Mouse (Mus musculus) urinary bladder, adult 2 months (tissue): ENCODE measurements at regions not wholly inside any gene's neighbourhood (a gene's known extent, or its start where the extent isn't known, plus 50 kb on each side); places are given as distances from the start of the nearest gene placed in this dataset.

ENCODE experiments used
- DNase-seq: peaks from one replicate; pipeline ENCODE4 v3.0.0; 2022; ENCODE audit warnings: low spot score

DNA sequence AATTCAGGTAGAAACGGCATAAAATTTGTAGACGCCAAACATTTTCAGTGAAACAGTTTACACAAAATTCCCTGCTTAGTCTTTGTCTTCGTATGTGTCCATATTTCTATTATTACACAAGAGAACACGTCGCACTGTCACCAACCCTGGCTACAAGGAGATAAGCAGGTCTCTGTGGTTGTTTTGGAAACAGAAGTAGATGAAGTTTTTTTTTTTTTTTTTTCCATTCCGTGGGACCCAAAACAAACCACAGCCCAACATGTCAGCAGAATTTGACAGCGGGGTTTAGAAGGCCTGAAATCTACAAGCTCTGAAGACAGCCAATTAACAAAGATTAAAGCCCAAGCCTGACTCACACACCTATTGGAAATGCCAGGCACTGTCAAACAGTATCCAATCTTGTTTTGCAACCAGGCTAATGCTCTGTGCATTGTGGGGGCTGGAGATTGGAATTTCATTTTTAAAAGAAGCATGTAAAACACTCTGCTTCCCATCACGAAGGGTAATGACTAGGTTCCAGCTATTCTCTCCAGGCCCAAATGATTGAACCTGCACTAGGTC lies 428.5 kb upstream of the Btbd3 start:
- no peak for DNase-seq

- DNase-seq = no peak
Observed at GRCm38 (mm10) chr2:137821344-137821916, 434.9 kb upstream of the Btbd3 start.

GRCm38 (mm10) chr2:137814945-137815344 lies 441.4 kb upstream of the Btbd3 start:
- no peak for DNase-seq

- DNase-seq = no peak
Observed at GRCm38 (mm10) chr2:137808401-137809230, 447.7 kb upstream of the Btbd3 start.

- DNase-seq = no peak
Observed at GRCm38 (mm10) chr2:137807594-137808295, 448.6 kb upstream of the Btbd3 start.

DNA sequence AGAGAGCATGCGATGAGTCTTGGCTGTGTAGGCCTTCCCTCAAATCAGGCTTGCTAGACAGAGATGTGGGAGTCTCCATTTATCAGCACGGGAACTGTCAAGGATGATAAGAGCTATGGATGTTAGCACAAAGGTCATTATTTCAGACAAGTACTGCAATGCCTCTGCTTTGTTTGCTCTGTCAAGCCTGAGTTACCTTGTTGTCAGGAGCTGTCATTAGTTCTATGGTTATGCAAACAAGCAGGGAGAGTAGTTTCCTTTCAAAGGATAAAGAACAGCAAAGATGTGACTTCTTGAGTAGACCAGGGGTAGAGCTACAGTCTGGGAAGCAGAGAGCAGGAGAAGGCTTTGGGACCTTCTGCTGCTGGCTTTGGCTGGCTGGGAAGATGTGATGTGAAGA lies 461.5 kb upstream of the Btbd3 start:
- no peak for DNase-seq

DNA sequence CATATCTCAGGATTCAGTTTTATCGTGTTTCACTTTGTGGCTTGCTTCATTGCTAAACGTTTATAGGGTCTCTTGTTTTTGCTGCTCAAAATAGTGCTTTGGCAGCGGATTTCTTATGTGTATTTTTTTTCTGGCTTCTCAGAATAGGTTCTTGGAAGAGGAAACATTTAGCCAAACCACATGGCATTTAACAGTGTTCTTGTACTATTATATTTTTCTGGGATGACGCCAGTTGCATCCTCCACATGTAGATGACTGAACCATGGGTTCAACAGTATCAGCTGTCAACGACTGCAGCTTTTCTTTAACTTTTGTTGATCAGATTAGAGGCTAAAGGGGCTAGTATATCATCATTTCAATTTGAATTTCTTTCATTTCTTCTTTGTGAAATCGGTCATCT lies 472.3 kb upstream of the Btbd3 start:
- no peak for DNase-seq

- DNase-seq = no peak
Observed at GRCm38 (mm10) chr2:137777430-137777829, 478.9 kb upstream of the Btbd3 start.

DNA sequence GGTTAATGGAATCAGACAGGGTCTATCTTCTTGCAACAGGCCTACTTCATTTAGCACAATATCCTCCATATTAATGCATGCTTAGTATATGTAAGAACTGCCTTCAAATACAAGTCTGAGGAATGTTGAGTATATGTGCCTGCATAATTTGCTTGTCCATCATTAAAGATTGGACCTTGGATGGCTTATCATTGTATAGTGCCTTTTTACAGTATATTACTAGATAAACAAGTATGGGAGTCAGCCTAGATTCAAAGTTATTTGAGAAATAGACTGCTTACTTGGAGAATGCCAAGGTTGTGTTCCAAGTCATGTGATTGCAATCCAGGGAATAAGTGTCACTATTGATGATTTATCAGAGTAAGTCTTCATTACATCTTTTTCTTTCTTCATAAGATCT lies 491.6 kb upstream of the Btbd3 start:
- DNase-seq = no peak

- DNase-seq = no peak
Observed at GRCm38 (mm10) chr2:137759455-137759854, 496.9 kb upstream of the Btbd3 start.

- no peak for DNase-seq
Observed at GRCm38 (mm10) chr2:137758389-137758788, 498.0 kb upstream of the Btbd3 start.

DNA sequence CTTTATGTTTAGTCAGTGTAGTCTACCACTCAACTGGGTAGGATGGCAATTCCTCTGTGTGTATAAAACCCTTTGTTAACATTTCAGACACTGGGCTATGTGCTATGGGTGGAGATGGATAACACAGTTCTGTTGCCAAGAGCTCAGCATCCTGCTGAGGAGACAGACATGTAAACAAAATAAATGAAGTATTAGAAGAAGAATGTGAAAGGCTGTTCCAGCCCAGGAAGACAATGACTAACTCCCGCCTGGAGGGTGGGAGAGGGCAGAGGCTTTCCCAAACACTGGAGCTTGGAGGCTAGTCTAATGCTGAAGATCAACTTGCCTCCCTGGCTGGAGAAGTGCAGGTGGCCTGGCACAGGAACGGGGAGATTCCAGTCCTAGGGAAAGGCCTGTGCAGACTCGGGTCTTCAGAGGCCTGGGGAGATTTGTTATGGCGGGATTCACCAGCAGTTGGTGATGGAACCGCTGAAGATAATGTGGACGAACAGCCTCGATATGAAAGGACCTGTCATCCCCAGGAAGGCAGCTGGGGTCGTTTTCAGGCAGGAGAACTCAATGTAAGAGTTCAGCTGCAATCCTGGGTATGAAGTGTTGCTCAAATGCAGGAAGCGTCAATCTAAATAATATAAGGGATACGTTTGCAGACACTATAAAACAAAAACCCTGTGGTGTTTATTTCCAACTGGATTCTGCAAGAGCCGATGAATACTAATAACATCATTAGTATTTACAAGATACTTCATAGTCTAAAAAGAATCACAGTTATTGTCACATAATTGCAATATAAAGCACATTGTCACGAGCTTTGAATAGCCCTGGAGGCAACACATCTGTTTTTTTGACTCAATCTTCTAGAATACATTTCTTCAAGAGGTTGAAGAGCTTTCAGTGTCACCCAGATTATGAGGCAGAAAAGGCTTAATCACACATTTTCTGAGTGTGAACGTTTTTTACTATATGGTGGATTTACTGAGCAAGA lies 498.8 kb upstream of the Btbd3 start:
- DNase-seq = no peak

DNA sequence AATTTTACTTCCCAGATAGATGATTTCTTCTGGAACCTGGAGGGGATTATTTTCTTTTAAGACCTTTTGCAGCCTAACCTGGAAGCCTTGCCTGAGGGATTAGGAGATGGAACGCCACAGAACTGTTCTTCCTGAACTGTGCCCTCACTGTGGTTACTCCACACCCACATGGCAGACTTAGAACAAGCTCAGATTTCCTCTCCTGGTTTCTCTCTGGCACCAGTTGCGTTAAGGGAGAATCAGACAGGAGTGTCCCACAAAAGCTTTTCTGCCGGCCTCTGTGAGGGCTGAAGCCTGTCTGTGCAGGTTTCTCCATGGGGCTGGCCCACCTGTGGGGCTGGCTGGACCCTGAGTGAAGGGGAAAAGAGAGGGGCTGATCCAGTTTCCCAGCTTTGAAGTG lies 500.1 kb upstream of the Btbd3 start:
- no peak for DNase-seq

- no peak for DNase-seq
Observed at GRCm38 (mm10) chr2:137754481-137754880, 501.9 kb upstream of the Btbd3 start.

DNA sequence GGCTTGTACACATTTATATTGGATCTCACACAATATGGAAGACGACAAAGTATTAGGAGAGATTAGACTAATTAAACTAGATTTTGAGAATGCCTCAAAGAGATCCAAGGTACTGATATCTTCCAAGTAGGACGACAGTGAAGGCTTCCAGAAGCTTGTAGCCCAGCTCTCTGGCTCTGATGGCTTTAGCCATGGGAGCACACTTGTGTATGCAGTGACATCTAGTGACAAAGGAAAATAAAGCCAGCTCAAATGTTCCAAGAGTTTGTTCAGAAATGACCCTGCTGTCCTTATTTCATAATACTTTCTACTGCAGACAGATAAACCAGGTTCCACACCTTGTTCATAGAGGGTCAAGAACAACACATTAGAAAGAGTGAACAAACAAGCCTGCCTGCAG lies 524.0 kb upstream of the Btbd3 start:
- no peak for DNase-seq

GRCm38 (mm10) chr2:137730472-137730931 lies 525.9 kb upstream of the Btbd3 start:
- no peak for DNase-seq

- DNase-seq = no peak
Observed at GRCm38 (mm10) chr2:137729871-137730270, 526.5 kb upstream of the Btbd3 start.

GRCm38 (mm10) chr2:137729207-137729606 lies 527.2 kb upstream of the Btbd3 start:
- DNase-seq = no peak

GRCm38 (mm10) chr2:137723651-137724050 lies 532.7 kb upstream of the Btbd3 start:
- no peak for DNase-seq

DNA sequence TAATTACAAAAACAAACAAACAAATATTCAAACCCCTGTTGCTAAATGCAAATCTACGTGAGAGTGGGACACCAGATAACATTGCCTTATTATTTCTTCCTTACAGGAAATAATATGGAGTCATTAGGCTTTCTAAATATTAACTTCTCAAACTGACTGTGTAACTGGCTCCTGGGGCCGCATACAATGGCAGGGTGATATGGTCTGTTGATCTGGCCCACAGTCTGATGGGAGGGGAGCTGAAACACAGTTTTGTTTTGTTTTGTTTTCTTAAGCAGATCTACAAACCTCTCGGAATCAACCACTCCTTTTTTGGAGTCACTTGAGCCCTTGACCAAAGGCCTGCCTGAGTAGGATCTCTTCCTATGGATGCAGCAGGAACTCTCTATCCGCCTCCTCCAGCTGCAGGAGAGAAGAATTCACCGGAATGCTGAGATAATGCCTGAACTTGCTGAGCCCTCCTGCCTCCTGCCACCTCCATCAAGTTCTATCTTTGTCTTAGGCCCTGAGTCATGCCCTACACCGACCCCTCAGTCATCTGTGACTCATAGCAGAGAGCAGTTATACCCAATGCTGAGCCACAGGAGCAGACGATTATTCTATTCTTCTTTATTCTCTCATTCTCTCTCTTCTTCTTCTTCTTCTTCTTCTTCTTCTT lies 534.5 kb upstream of the Btbd3 start:
- DNase-seq = no peak

DNA sequence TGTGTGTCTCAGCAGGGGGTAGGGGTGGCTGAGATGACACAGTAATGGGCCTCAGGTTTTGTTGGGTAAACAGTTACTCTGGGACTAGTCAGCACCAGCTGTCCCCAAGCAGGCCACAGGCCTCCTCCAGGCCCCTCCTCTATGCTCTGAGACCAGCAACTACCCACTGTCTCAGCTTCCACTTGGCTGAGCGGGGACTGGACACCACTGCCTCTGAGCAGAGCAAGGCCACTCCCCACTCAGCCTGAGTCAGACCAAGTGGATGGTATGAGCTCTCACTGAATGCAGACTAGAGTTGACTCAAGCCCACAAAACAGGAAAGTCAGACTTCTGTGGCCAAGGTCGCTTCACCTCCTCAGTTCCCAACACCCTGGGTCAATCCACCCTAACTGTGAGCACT lies 540.5 kb upstream of the Btbd3 start:
- peak; percentile 29 for DNase-seq
